Mouse (Mus musculus): Measurements from ENCODE around the gene Cryba1. TPM values are rescaled to one million over a fixed set of nuclear protein-coding genes. Genes with fewer than 3 reads are reported as not detected.

Gene Cryba1
- total and polyA plus RNA-seq, 2 experiments = not detected

- Histone ChIP-seq H3K9ac (ENCODE audit: low read depth, low read length) (no peak overlapping the region), H3K79me2 (ENCODE audit: control insufficient read depth, insufficient read depth, low read length) (no peaks in the 10 kb centered on the region), H3K27ac (replicated peaks; ENCODE audit: insufficient read depth, low read depth, low read length) (no peak overlapping the region), H3K4me1 (ENCODE audit: control insufficient read depth, insufficient read depth, low read length) (no peaks in the 10 kb centered on the region), H3K36me3 (ENCODE audit: control insufficient read depth, insufficient read depth, low read length) (no peaks in the 10 kb centered on the region), H3K4me3 (ENCODE audit: insufficient read depth, low read depth, low read length) (no peak overlapping the region), H3K27me3 (ENCODE audit: control insufficient read depth, insufficient read depth, low read length) (no peaks in the 10 kb centered on the region)
- no peak for DNase-seq (ENCODE audit: extremely low read depth, low read depth, low spot score)
- 68% methylated on average over 4 of the region's 4 CpGs for WGBS
- TF ChIP-seq POLR2A (IDR thresholded peaks at IDR 0.05; ENCODE audit: extremely low read depth, insufficient read depth, low read length) (no peak), CTCF (IDR thresholded peaks at IDR 0.05; ENCODE audit: low read depth, low read length) (peak; percentile 28; the same call in 1 of the 2 replicates)
Observed at GRCm38 (mm10) chr11:77673428-77673991, 51.6 kb downstream of the Cryba1 start.

- H3K79me2 ChIP-seq (ENCODE audit: control insufficient read depth, insufficient read depth, low read length) = no peaks in the 10 kb centered on the region
- H3K27me3 ChIP-seq (ENCODE audit: control insufficient read depth, insufficient read depth, low read length) = no peaks in the 10 kb centered on the region
- no peak overlapping the region for H3K9ac ChIP-seq (ENCODE audit: low read depth, low read length)
- no peak overlapping the region for H3K4me3 ChIP-seq (ENCODE audit: insufficient read depth, low read depth, low read length)
- H3K27ac ChIP-seq (replicated peaks; ENCODE audit: insufficient read depth, low read depth, low read length) = no peak overlapping the region
- 90% methylated on average over 2 of the region's 2 CpGs for WGBS
- TF ChIP-seq CTCF (IDR thresholded peaks at IDR 0.05; ENCODE audit: low read depth, low read length) (no peak), POLR2A (IDR thresholded peaks at IDR 0.05; ENCODE audit: extremely low read depth, insufficient read depth, low read length) (no peak)
- no peaks in the 10 kb centered on the region for H3K36me3 ChIP-seq (ENCODE audit: control insufficient read depth, insufficient read depth, low read length)
- H3K4me1 ChIP-seq (ENCODE audit: control insufficient read depth, insufficient read depth, low read length) = no peaks in the 10 kb centered on the region
- DNase-seq (ENCODE audit: extremely low read depth, low read depth, low spot score) = no peak
Observed at GRCm38 (mm10) chr11:77672746-77673145, 52.3 kb downstream of the Cryba1 start.

Other genes starting within 250 kb of the Cryba1 start
- gene Ankrd13b, start 235.6 kb downstream of the Cryba1 start, total RNA-seq (2014; rRNA removed) = 0.37 and 0.67 TPM in 2 replicates
- gene Ankrd13b, start 235.6 kb downstream of the Cryba1 start, polyA plus RNA-seq (2012; rRNA removed) = 4.8 and 8.0 TPM in 2 replicates
- 2.8 and 4.4 TPM in 2 replicates for gene Git1, start 231.7 kb downstream of the Cryba1 start, total RNA-seq (2014; rRNA removed)
- gene Git1, start 231.7 kb downstream of the Cryba1 start, polyA plus RNA-seq (2012; rRNA removed) = 8.9 and 11.2 TPM in 2 replicates
- gene Abhd15, start 210.2 kb downstream of the Cryba1 start, total RNA-seq (2014; rRNA removed) = 43.0 and 44.8 TPM in 2 replicates
- gene Abhd15, start 210.2 kb downstream of the Cryba1 start, polyA plus RNA-seq (2012; rRNA removed) = 32.7 and 55.6 TPM in 2 replicates
- 1.5 and 1.6 TPM in 2 replicates for gene Trp53i13, start 209.3 kb downstream of the Cryba1 start, total RNA-seq (2014; rRNA removed)
- 5.8 and 6.2 TPM in 2 replicates for gene Trp53i13, start 209.3 kb downstream of the Cryba1 start, polyA plus RNA-seq (2012; rRNA removed)
- not detected in 2 replicates for gene Gm10392, start 206.1 kb downstream of the Cryba1 start, total RNA-seq (2014; rRNA removed)
- not detected in 2 replicates for gene Gm10392, start 206.1 kb downstream of the Cryba1 start, polyA plus RNA-seq (2012; rRNA removed)
- 23.0 and 24.6 TPM in 2 replicates for gene Taok1, start 117.5 kb downstream of the Cryba1 start, total RNA-seq (2014; rRNA removed)
- gene Taok1, start 117.5 kb downstream of the Cryba1 start, polyA plus RNA-seq (2012; rRNA removed) = 2.5 and 2.6 TPM in 2 replicates
- gene Nufip2, start 39.1 kb downstream of the Cryba1 start, total RNA-seq (2014; rRNA removed) = 21.7 and 25.0 TPM in 2 replicates
- gene Nufip2, start 39.1 kb downstream of the Cryba1 start, polyA plus RNA-seq (2012; rRNA removed) = 5.4 and 8.3 TPM in 2 replicates
- 28.6 and 33.7 TPM in 2 replicates for gene Myo18a, start 38.0 kb upstream of the Cryba1 start, total RNA-seq (2014; rRNA removed)
- gene Myo18a, start 38.0 kb upstream of the Cryba1 start, polyA plus RNA-seq (2012; rRNA removed) = 33.8 and 42.0 TPM in 2 replicates
- not detected in 2 replicates for gene Gm10277, start 62.5 kb upstream of the Cryba1 start, total RNA-seq (2014; rRNA removed)
- not detected in 2 replicates for gene Gm10277, start 62.5 kb upstream of the Cryba1 start, polyA plus RNA-seq (2012; rRNA removed)
- gene Pipox, start 168.8 kb upstream of the Cryba1 start, total RNA-seq (2014; rRNA removed) = 238 and 251 TPM in 2 replicates
- 219 and 222 TPM in 2 replicates for gene Pipox, start 168.8 kb upstream of the Cryba1 start, polyA plus RNA-seq (2012; rRNA removed)
- gene Sez6, start 205.5 kb upstream of the Cryba1 start, total RNA-seq (2014; rRNA removed) = not detected in 2 replicates
- gene Sez6, start 205.5 kb upstream of the Cryba1 start, polyA plus RNA-seq (2012; rRNA removed) = not detected in 2 replicates